22 mouse cellular contexts compared by ENCODE assay signal in genomic region chr14:114864102-114864501, GRCm38 (mm10).
"Had no signal": no experiment of that assay in that cellular context is flagged by ENCODE, and none has a peak within 500 bp of the region (broad histone marks: within the 10 kb centered on the region; RNA-seq: fewer than 3 reads in every experiment).

No protein-coding gene starts in this region.

- H3K9ac ChIP-seq: heart, embryonic 12.5 days; hindbrain, embryonic 12.5 days; hindbrain, embryonic 14.5 days; intestine, embryonic 15.5 days; limb, embryonic 12.5 days had no signal

- DNase-seq: gastrocnemius, adult 2 months; gastrocnemius, postnatal 10 days; gastrocnemius, postnatal 25 days; heart, adult 18-20 months; heart, postnatal 10 days; heart, postnatal 4 days; kidney, adult 11 months; kidney, adult 8-10 months; kidney, postnatal 10 days; kidney, postnatal 25 days; kidney, postnatal 4 days had no signal

- H3K4me3 ChIP-seq: gastrocnemius, adult 2 months; heart, embryonic 10.5 days; heart, embryonic 12.5 days; hindbrain, embryonic 10.5 days; hindbrain, embryonic 12.5 days; intestine, embryonic 15.5 days; layer of hippocampus, adult 2 months; left cerebral cortex, adult 2 months; limb, embryonic 10.5 days; limb, embryonic 12.5 days had no signal

- ATAC-seq: inflammation-experienced regulatory T-cells, adult 6 months; intestine, embryonic 15.5 days had no signal

- H3K4me1 ChIP-seq: heart, embryonic 10.5 days; heart, embryonic 12.5 days; hindbrain, embryonic 12.5 days; intestine, embryonic 15.5 days; limb, embryonic 10.5 days; limb, embryonic 12.5 days had no signal

- H3K27me3 ChIP-seq: heart, embryonic 12.5 days; hindbrain, embryonic 12.5 days; intestine, embryonic 15.5 days; limb, embryonic 12.5 days had no signal

- H3K27ac ChIP-seq: gastrocnemius, adult 2 months; heart, embryonic 10.5 days; hindbrain, embryonic 10.5 days; hindbrain, embryonic 12.5 days; hindbrain, embryonic 14.5 days; intestine, embryonic 15.5 days; layer of hippocampus, adult 2 months; limb, embryonic 10.5 days; limb, embryonic 12.5 days had no signal

- H3K36me3 ChIP-seq: heart, embryonic 10.5 days; heart, embryonic 12.5 days; hindbrain, embryonic 10.5 days; hindbrain, embryonic 12.5 days; intestine, embryonic 15.5 days; limb, embryonic 10.5 days; limb, embryonic 12.5 days had no signal

- H3K9me3 ChIP-seq: heart, embryonic 10.5 days; heart, embryonic 12.5 days; hindbrain, embryonic 10.5 days; hindbrain, embryonic 12.5 days; intestine, embryonic 15.5 days; limb, embryonic 10.5 days; limb, embryonic 12.5 days had no signal

- H3K4me2 ChIP-seq: heart, embryonic 12.5 days; hindbrain, embryonic 12.5 days; hindbrain, embryonic 14.5 days; intestine, embryonic 15.5 days; limb, embryonic 12.5 days had no signal
